Mouse (Mus musculus): ENCODE data around the gene Irs2. TPM values are rescaled to one million over a fixed set of nuclear protein-coding genes. Genes with fewer than 3 reads are reported as not detected.

The Irs2 gene
- polyA plus RNA-seq, 1 experiment from 2014 or later, result 8.3 TPM

- Histone ChIP-seq H3K36me3 (ENCODE audit: control insufficient read depth, insufficient read depth, low read length) (peaks cover 9% of the 10 kb centered on the region), H3K27ac (replicated peaks; ENCODE audit: low read depth, low read length) (no peak overlapping the region), H3K4me2 (ENCODE audit: low read depth, severe bottlenecking) (no peak overlapping the region), H3K9me3 (ENCODE audit: control insufficient read depth, low read length) (no peaks in the 10 kb centered on the region), H3K4me3 (ENCODE audit: low read depth, low read length) (no peak overlapping the region), H3K4me1 (ENCODE audit: control insufficient read depth, insufficient read depth, low read length) (peaks cover 17% of the 10 kb centered on the region; the same call in 1 of the 2 replicates), H3K9ac (ENCODE audit: low read length) (no peak overlapping the region), H3K27me3 (ENCODE audit: control insufficient read depth, insufficient read depth, low read length) (no peaks in the 10 kb centered on the region)
- 87% methylated on average over 2 of the region's 2 CpGs for WGBS
- ATAC-seq (ENCODE audit: insufficient number of reproducible peaks, low FRiP score, low TSS enrichment, low read depth) (no peak), DNase-seq (ENCODE audit: low spot score) (no peak)
Measured at GRCm38 (mm10) chr8:10991323-10991722, 16.9 kb downstream of the Irs2 start.

GRCm38 (mm10) chr8:10990421-10991110 lies 17.7 kb downstream of the Irs2 start:
- H3K27ac ChIP-seq (replicated peaks; ENCODE audit: low read depth, low read length), result no peak overlapping the region
- H3K36me3 ChIP-seq (ENCODE audit: control insufficient read depth, insufficient read depth, low read length), result peaks cover 12% of the 10 kb centered on the region
- H3K27me3 ChIP-seq (ENCODE audit: control insufficient read depth, insufficient read depth, low read length), result no peaks in the 10 kb centered on the region
- peaks cover 17% of the 10 kb centered on the region; the same call in 1 of the 2 replicates for H3K4me1 ChIP-seq (ENCODE audit: control insufficient read depth, insufficient read depth, low read length)
- 22% methylated on average over 10 of the region's 10 CpGs for WGBS
- no peak overlapping the region for H3K4me2 ChIP-seq (ENCODE audit: low read depth, severe bottlenecking)
- DNase-seq (ENCODE audit: low spot score) (no peak), ATAC-seq (ENCODE audit: insufficient number of reproducible peaks, low FRiP score, low TSS enrichment, low read depth) (no peak)
- no peak overlapping the region for H3K4me3 ChIP-seq (ENCODE audit: low read depth, low read length)
- H3K9ac ChIP-seq (ENCODE audit: low read length), result no peak overlapping the region
- no peaks in the 10 kb centered on the region for H3K9me3 ChIP-seq (ENCODE audit: control insufficient read depth, low read length)

GRCm38 (mm10) chr8:10989946-10990345 lies 18.3 kb downstream of the Irs2 start:
- WGBS, result 93% methylated on average over 3 of the region's 3 CpGs
- no peak overlapping the region for H3K4me2 ChIP-seq (ENCODE audit: low read depth, severe bottlenecking)

GRCm38 (mm10) chr8:10986638-10987037 lies 21.6 kb downstream of the Irs2 start:
- no peak overlapping the region for H3K27ac ChIP-seq (replicated peaks; ENCODE audit: low read depth, low read length)
- WGBS, result 95% methylated on average over 17 of the region's 17 CpGs
- H3K9ac ChIP-seq (ENCODE audit: low read length), result no peak overlapping the region
- no peak overlapping the region for H3K4me2 ChIP-seq (ENCODE audit: low read depth, severe bottlenecking)
- DNase-seq (ENCODE audit: low spot score) (no peak), ATAC-seq (ENCODE audit: insufficient number of reproducible peaks, low FRiP score, low TSS enrichment, low read depth) (no peak)
- no peaks in the 10 kb centered on the region for H3K27me3 ChIP-seq (ENCODE audit: control insufficient read depth, insufficient read depth, low read length)
- H3K36me3 ChIP-seq (ENCODE audit: control insufficient read depth, insufficient read depth, low read length), result peaks cover 15% of the 10 kb centered on the region
- peaks cover 12% of the 10 kb centered on the region; the same call in 1 of the 2 replicates for H3K4me1 ChIP-seq (ENCODE audit: control insufficient read depth, insufficient read depth, low read length)
- no peaks in the 10 kb centered on the region for H3K9me3 ChIP-seq (ENCODE audit: control insufficient read depth, low read length)
- H3K4me3 ChIP-seq (ENCODE audit: low read depth, low read length), result no peak overlapping the region

More at GRCm38 (mm10) chr8:10989946-10990345, 18.3 kb downstream of the Irs2 start:
- H3K36me3 ChIP-seq (ENCODE audit: control insufficient read depth, insufficient read depth, low read length), result peaks cover 15% of the 10 kb centered on the region
- no peaks in the 10 kb centered on the region for H3K27me3 ChIP-seq (ENCODE audit: control insufficient read depth, insufficient read depth, low read length)
- peaks cover 17% of the 10 kb centered on the region; the same call in 1 of the 2 replicates for H3K4me1 ChIP-seq (ENCODE audit: control insufficient read depth, insufficient read depth, low read length)
- H3K9ac ChIP-seq (ENCODE audit: low read length), result no peak overlapping the region
- no peak overlapping the region for H3K4me3 ChIP-seq (ENCODE audit: low read depth, low read length)
- H3K9me3 ChIP-seq (ENCODE audit: control insufficient read depth, low read length), result no peaks in the 10 kb centered on the region
- ATAC-seq (ENCODE audit: insufficient number of reproducible peaks, low FRiP score, low TSS enrichment, low read depth) (no peak), DNase-seq (ENCODE audit: low spot score) (no peak)
- H3K27ac ChIP-seq (replicated peaks; ENCODE audit: low read depth, low read length), result no peak overlapping the region

- DNase-seq (ENCODE audit: low spot score) (no peak), ATAC-seq (ENCODE audit: insufficient number of reproducible peaks, low FRiP score, low TSS enrichment, low read depth) (no peak)
- peaks cover 15% of the 10 kb centered on the region for H3K36me3 ChIP-seq (ENCODE audit: control insufficient read depth, insufficient read depth, low read length)
- no peaks in the 10 kb centered on the region for H3K9me3 ChIP-seq (ENCODE audit: control insufficient read depth, low read length)
- H3K27me3 ChIP-seq (ENCODE audit: control insufficient read depth, insufficient read depth, low read length), result no peaks in the 10 kb centered on the region
- WGBS, result 88% methylated on average over 7 of the region's 7 CpGs
- H3K27ac ChIP-seq (replicated peaks; ENCODE audit: low read depth, low read length), result no peak overlapping the region
- no peak overlapping the region for H3K4me3 ChIP-seq (ENCODE audit: low read depth, low read length)
- H3K9ac ChIP-seq (ENCODE audit: low read length), result no peak overlapping the region
- H3K4me1 ChIP-seq (ENCODE audit: control insufficient read depth, insufficient read depth, low read length), result peaks cover 4% of the 10 kb centered on the region; the same call in 1 of the 2 replicates
- no peak overlapping the region for H3K4me2 ChIP-seq (ENCODE audit: low read depth, severe bottlenecking)
Measured at GRCm38 (mm10) chr8:10985064-10985463, 23.2 kb downstream of the Irs2 start.

GRCm38 (mm10) chr8:10980876-10981275 lies 27.4 kb downstream of the Irs2 start:
- Histone ChIP-seq H3K9ac (ENCODE audit: low read length) (no peak overlapping the region), H3K4me3 (ENCODE audit: low read depth, low read length) (no peak overlapping the region), H3K4me1 (ENCODE audit: control insufficient read depth, insufficient read depth, low read length) (peaks cover 6% of the 10 kb centered on the region), H3K36me3 (ENCODE audit: control insufficient read depth, insufficient read depth, low read length) (peaks cover 8% of the 10 kb centered on the region), H3K4me2 (ENCODE audit: low read depth, severe bottlenecking) (no peak overlapping the region), H3K27me3 (ENCODE audit: control insufficient read depth, insufficient read depth, low read length) (no peaks in the 10 kb centered on the region), H3K9me3 (ENCODE audit: control insufficient read depth, low read length) (no peaks in the 10 kb centered on the region), H3K27ac (replicated peaks; ENCODE audit: low read depth, low read length) (no peak overlapping the region)
- no peak for ATAC-seq (ENCODE audit: insufficient number of reproducible peaks, low FRiP score, low TSS enrichment, low read depth)
- DNase-seq (ENCODE audit: low spot score), result no peak
- 95% methylated on average over 6 of the region's 6 CpGs for WGBS

GRCm38 (mm10) chr8:10979916-10980315 lies 28.3 kb downstream of the Irs2 start:
- H3K9ac ChIP-seq (ENCODE audit: low read length), result no peak overlapping the region
- no peak overlapping the region for H3K4me2 ChIP-seq (ENCODE audit: low read depth, severe bottlenecking)
- H3K4me1 ChIP-seq (ENCODE audit: control insufficient read depth, insufficient read depth, low read length), result peaks cover 8% of the 10 kb centered on the region
- ATAC-seq (ENCODE audit: insufficient number of reproducible peaks, low FRiP score, low TSS enrichment, low read depth) (no peak), DNase-seq (ENCODE audit: low spot score) (no peak)
- no peak overlapping the region for H3K4me3 ChIP-seq (ENCODE audit: low read depth, low read length)
- 55% methylated on average over 7 of the region's 7 CpGs for WGBS
- H3K9me3 ChIP-seq (ENCODE audit: control insufficient read depth, low read length), result no peaks in the 10 kb centered on the region
- 0 out of 2 replicates have a peak overlapping the region, but pooled peaks have one; percentile 30 for H3K27ac ChIP-seq (replicated peaks; ENCODE audit: low read depth, low read length)
- peaks cover 4% of the 10 kb centered on the region; the same call in 1 of the 2 replicates for H3K36me3 ChIP-seq (ENCODE audit: control insufficient read depth, insufficient read depth, low read length)
- H3K27me3 ChIP-seq (ENCODE audit: control insufficient read depth, insufficient read depth, low read length), result no peaks in the 10 kb centered on the region

GRCm38 (mm10) chr8:10979196-10979794 lies 29.0 kb downstream of the Irs2 start:
- DNase-seq (ENCODE audit: low spot score) (no peak), ATAC-seq (ENCODE audit: insufficient number of reproducible peaks, low FRiP score, low TSS enrichment, low read depth) (no peak)
- Histone ChIP-seq H3K4me1 (ENCODE audit: control insufficient read depth, insufficient read depth, low read length) (peaks cover 12% of the 10 kb centered on the region), H3K4me2 (ENCODE audit: low read depth, severe bottlenecking) (no peak overlapping the region), H3K9ac (ENCODE audit: low read length) (no peak overlapping the region), H3K36me3 (ENCODE audit: control insufficient read depth, insufficient read depth, low read length) (peaks cover 4% of the 10 kb centered on the region; the same call in 1 of the 2 replicates), H3K27me3 (ENCODE audit: control insufficient read depth, insufficient read depth, low read length) (no peaks in the 10 kb centered on the region), H3K9me3 (ENCODE audit: control insufficient read depth, low read length) (no peaks in the 10 kb centered on the region), H3K27ac (replicated peaks; ENCODE audit: low read depth, low read length) (no peak overlapping the region), H3K4me3 (ENCODE audit: low read depth, low read length) (no peak overlapping the region)
- 63% methylated on average over 11 of the region's 11 CpGs for whole genome bisulfite sequencing
